Mouse (Mus musculus): Measurements from ENCODE around the gene Tmem251.

GRCm38 (mm10) chr12:102710851-102711375 lies 32.6 kb upstream of the Tmem251 start:
- no peak for TF ChIP-seq CTCF (IDR thresholded peaks at IDR 0.05; ENCODE audit: low read depth)
- no peak for TF ChIP-seq EP300 (IDR thresholded peaks at IDR 0.05; ENCODE audit: low read depth)
